Mouse (Mus musculus): ENCODE data around the gene Creld1.

The Creld1 gene

DNA sequence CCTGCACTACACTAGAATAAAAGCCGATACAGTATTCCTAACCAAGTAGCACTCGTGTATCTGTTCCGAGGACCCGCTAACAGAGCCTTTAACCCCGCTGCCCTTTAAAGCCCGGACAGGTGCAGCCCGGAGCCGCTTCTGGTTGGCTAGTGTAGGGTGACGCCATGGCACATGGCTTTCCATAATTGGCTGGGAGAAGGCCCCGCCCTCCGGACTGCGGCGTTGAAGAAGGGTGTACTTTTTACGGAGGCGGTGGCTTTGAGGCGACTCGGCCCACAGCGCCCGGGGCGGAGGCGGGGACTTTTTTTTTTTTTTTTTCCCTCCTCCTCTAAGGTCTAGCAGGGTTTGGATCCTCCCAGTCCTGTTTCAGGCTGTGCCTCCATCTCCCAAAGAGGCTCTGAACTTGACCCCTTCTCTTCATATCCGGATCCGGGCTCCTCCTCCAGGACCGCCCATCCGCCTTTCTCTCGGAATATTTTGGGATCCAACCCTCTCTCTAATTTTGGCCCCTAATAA is at the start of gene Creld1:
Gene Creld1, plus strand, starts transcription at position 198 of the 516 bp plus-strand sequence.
- peak; percentile 70 for DNase-seq (ENCODE audit: low spot score)

DNA sequence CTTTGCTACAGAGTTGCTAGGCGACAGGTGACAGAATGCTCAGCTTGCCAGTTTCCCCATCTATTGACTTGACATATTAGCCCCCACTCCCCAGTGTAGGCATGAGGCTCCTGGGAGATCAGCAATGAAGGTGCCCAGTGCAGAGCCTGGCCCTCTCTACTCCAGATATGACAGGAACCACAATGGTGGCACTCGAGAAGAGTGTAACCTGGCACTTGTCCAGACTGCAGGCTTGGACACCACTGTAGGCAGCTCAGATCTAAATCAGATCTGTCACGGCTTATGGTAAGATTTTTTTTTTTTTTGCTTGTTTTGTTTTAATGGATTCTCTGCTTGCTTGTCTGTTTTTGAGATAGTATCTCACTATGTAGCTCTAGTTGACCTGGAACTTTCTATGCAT is 49.4 kb upstream of the Creld1 start:
- no peak for DNase-seq (ENCODE audit: low spot score)

DNA sequence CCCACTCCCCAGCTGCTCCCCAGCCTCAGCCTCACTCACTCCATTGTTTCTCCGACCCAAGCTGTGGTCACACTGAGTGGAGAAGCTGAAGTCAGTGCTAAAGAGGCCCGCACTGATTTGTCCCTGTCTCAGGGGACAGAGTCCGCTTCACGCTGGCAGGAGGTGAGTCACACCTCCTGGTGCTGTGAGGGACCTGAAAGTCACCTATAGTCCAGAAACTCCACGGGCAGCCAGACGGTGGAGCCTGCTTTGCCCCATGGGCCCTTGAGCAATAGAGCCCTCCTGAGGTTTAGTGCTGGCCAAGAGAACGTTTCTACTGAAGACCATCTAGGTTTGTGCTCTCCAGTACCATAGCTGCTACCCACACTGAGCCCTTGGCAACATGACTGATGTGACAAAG is 48.4 kb upstream of the Creld1 start:
- no peak for DNase-seq (ENCODE audit: low spot score)

DNA sequence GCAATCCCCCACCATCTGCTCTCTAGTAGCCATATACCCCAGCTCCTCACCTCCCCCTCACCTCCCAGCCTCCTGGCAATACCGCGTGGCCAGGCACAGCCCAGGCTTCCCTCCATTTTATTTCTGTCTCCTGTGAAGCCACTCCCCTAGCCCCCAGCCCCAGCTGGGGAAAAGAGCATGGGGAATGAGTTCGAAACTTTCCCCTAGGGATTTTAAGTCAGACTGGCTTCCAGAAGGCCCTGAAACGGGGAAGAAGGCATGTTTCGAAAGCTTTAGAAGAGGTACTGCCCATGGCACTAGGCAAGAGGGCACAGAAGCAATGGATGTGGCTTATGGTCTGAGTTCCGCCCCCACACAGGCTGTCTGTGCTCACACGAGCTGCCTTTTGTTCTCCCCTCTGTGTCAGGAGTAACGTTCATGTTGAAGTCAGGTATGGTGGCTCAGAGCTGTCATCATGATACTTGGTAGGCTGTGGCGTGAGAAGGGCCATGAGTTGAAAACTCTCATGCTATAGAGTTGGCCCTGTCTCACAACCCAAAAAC is 47.4 kb upstream of the Creld1 start, which contains the start of gene Cidec:
Gene Cidec, minus strand, starts transcription at position 97 of the 542 bp plus-strand sequence.
- no peak for DNase-seq (ENCODE audit: low spot score)

DNA sequence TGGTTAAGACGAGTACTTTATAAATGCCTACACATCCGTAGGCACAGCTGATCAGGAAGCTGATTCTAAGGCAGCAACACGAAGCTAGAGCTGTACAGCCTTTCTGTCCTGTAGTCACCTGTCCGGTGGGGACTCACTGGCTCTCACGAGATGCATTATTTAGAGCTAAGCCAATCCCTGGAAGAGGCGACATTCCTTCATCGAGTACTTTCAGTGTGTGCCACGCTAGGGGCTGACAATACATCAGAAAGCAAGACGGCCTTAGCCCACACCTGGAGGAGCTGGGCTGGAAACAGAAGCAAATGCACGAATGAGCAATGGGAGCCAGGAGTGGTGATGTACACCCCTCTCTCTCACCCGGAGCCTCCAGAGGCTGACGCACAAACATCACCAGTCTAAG is 46.0 kb upstream of the Creld1 start:
- no peak for DNase-seq (ENCODE audit: low spot score)

DNA sequence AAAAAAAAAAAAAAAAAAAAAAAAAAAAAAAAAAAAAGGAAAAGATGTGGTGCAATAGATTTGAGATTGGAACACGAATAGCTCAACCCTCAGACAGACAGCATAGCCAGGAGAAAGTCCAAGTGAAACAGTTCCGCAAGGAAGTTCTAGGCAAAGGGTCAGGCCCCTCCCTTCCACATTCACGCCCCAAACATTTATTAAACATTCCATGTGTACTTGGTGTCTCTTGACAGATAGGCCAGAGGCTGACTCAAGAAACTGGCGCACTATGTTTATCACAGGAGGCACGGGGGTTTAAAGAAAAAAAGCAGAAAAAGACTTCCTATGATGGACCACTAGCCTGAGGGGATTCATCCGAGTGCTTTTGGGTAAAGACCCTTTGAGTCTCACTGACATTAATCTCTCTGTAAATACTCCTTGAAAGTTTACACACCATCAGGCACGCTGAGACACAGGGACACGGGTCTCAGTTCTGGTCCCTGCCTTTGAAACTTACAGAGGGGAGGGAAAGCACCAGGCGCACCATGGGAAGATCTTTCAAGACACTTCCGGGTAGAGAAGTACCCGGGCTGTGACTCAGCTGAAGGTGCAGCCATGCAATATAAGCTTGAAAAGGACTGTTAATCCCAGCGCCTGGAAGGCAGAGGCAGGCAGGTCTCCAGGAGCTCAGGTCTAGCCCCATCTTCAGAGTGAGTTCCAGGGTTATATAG is 44.2 kb upstream of the Creld1 start:
- DNase-seq (ENCODE audit: low spot score), result no peak

DNA sequence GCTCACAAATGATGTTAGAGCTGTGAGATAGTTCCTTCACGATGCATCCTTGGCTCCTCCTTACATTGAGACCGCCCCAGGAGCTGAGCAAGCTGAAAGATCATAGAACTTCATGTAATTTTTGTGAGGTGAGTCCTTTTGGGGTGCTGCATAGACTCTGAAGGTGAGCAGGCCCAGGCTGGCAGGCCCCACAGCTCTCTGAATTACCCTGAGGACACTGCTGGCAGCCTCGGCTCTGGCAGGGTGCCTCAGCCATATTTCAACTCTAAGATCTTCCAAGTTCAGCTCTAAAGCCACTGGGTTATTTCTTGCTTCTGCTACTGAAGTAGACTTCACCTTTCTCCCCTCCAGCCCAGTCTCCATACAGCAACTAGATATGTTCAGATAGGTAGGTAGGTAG is 42.4 kb upstream of the Creld1 start:
- no peak for DNase-seq (ENCODE audit: low spot score)

DNA sequence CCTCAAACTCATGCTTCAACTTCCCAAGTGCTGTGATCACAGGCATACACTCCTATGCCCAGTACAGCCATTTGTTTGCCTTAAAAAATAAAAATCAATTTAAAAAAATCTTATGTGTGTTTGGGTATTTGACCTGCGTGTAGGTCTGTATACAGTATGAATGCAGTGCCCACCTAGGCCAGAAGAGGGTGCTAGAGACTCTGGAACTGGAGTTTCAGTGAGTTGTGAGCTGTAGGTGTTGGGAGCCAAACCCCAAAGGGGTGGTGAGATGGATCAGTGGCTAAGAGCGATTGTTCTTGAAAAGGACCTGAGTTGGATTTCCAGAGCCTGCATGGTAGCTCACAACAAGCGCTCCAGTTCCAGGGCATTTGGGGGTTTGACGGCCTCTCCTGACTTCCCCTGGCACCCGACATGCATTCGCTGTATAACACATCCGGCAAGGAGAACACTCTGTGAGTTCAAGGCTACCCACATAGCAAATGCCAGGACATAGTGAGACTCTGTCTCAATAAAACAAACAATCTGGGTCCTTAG is 41.9 kb upstream of the Creld1 start:
- no peak for DNase-seq (ENCODE audit: low spot score)

DNA sequence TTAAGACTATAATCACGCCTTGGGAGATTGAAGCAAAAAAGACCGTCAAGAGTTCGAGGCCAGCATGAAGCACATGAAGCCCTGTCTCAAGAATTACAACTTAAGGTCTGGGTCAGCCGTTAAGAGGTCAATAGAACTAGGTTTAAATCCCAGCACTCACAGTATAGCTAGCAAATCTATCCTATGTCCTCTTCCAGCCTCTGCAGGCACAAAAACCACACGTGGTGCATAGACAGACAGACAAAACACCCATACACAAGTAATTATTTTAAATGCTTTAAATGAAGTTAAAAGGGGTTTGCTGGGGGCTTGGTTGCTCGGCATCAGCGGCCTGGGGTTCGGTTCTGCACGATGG is 41.0 kb upstream of the Creld1 start:
- DNase-seq (ENCODE audit: low spot score), result no peak

DNA sequence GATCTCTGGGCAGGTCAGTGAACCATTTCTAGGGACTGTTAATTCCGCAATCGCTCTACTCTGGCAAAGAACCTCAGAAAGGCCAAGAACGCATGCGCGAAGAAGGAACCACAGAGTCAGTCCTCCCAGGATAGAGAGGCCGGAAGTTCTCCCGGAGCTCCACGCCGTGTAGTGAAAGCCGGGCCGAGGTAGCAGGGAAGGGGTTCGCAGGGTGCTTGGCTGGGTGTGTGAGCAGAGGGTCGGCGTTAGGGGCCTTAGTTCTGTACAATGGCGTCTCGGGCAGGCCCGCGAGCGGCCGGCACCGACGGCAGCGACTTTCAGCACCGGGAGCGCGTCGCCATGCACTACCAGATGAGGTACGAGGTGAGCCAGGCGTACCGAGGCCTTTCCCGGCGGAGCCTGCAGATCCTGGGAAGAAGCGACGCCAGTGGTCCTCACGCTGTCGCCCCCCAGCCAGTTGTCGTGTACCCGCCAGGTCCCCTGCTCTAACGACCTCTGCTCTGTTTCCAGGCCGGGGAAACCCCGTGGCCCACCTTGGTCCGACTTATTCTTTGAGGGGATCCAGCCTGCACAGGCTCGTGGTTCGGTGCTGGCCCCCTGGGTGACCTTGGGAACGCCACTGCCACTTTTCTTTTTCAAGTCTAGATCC is 40.5 kb upstream of the Creld1 start, which contains the start of gene Jagn1:
Gene Jagn1, plus strand, starts transcription at position 128 of the 649 bp plus-strand sequence.
- DNase-seq (ENCODE audit: low spot score), result peak; percentile 97

DNA sequence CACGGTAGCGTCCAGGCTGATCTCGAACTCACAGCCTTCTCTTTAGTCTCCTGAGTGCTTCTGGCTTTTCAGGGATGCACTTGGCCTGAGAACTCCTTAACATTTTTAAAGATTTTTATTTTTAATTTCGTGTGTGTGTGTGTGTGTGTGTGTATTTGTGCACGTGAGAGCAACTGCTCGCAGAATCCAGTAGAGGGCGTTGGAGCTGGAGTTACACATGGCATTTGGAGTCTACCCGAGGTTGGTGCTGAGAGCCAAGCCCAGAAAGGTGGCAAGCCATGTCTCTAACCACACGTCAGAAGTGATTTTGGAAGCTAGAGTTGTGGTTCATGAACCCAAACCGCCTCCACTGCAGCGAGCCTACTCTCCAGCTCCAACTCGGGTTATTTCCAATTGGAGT is 40.0 kb upstream of the Creld1 start:
- DNase-seq (ENCODE audit: low spot score), result no peak

DNA sequence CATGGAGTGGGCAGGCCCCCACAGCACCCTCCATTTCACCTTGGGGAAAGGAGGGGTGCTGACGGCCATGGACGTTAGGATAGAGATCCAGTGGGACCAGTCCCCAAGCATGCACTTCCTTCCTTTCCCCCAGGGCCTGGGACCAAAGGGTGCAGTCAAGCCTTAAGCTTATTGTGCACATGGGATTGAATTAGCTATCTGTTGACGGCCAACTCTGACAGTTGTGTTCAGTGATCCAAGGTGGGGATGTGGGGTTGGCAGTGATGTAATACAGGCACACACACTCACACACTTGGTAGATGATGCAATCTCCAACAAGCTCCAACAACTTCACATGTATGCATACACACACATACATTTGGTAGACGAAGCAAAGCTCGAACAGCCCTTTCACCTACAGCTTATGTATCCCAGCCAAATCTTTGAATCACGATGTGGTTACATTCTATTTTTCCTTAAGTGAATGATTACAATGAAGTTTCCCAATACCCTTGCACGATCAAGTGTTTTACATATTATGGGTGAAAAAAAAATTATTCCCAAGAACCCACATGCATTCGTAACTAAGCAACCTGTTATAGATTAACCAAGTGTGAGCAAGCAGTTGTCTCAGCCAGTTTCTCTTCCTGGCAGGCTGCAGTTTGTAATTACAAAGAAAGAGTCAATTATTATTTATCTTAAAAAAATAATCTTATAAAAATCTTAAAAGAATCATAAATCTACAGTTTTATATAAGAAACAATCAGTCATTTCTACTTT is 38.7 kb upstream of the Creld1 start:
- DNase-seq (ENCODE audit: low spot score), result no peak

DNA sequence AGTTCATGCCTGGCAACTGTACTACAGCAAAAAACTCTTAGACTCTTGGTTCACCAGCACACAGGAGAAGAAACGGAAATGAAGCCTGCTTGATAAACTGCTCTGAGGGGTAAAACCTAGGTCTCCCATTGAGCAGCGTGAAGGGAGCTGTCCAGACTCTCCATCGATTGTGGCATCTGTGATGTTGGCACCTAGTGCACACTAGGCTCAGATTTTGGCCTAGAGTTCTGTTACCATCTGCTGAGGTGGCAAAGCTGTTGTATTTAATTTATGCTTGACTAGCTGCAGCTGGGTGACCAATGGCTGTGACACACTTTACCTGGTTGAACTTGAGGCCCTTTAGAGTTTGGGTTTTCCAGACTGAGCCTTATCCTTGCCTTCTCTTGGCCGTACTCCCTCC is 35.5 kb upstream of the Creld1 start:
- no peak for DNase-seq (ENCODE audit: low spot score)

DNA sequence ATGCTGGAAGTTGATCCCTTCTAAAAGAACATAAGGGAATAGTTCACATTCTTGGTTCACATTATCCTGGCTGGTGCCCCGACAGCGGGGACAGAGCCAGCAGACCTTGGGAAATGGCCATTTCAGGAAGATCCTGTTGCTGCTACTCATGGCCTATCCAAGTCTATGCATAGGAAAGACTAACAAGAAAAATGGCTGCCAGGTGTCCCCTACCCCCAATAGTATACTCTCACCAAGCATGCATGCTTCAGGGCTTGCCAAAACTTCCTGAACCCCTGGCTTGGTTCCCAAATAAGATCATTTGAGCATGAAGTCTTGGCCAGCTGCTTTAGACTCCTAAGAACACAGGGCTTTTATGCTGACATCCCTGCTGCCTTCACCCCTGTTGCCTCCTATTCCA is 31.3 kb upstream of the Creld1 start:
- DNase-seq (ENCODE audit: low spot score), result no peak

DNA sequence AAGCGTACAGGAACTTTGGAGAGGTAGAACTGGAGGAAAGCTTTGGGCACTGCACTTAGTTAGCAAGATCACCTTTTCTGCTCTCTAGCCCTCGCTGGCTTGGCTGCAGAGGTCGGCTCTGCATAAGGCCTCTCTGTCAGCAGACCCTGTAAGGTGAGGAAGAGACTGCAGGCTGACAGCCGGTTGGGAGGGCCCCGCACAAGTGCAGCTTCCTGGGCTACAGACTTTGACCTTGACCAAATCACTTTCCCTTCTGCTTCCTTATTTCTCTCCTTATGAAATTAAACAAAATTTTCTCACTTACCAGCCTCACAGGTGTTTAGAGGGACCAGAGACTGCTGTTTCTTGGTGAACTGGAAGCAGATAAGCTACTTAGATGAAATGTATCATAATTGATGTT is 28.1 kb upstream of the Creld1 start:
- no peak for DNase-seq (ENCODE audit: low spot score)

DNA sequence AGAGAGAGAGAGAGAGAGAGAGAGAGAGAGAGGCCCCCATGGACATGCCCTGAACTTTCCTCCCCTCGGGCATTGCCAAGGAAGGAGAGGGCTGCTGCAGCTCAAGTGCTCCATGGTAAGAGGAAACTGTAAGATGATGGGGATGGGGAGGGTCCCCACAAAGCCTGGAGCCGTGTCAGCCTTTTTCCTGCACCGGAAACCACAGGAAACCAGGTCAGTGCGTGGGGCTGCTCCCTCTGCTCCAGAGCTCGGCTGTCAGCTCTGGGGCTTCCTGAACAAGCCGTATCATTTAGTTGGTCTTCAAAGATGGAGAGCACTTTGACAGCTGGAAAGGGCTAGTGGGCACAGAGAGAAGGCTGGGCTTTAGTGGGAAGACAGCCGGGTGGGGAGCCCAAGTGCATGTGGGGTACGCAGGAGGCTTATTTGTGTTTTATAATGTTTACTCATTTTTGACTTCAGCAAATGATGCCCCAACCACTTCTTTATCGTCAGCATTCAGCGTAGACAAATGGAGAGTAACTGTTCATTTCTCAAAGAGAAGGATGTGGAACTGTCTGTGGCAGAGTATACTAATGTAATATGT is 25.1 kb upstream of the Creld1 start, which contains the start of gene Il17re:
Gene Il17re, plus strand, starts transcription at position 533 of the 583 bp plus-strand sequence.
- no peak for DNase-seq (ENCODE audit: low spot score)

DNA sequence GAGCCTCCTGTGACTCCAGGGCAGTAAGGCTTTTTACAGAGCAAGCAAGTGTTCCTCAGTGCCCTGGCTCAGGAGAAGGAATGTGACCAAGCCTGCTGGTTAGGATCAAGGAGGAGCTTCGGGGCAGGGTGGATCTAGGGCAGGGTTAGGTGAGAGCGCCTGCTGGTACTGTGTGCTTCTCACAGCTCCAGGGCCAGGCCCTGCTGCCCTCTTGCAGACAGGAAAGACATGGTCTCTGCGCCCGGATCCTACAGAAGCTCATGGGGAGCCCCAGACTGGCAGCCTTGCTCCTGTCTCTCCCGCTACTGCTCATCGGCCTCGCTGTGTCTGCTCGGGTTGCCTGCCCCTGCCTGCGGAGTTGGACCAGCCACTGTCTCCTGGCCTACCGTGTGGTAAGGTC is 24.5 kb upstream of the Creld1 start:
- no peak for DNase-seq (ENCODE audit: low spot score)

DNA sequence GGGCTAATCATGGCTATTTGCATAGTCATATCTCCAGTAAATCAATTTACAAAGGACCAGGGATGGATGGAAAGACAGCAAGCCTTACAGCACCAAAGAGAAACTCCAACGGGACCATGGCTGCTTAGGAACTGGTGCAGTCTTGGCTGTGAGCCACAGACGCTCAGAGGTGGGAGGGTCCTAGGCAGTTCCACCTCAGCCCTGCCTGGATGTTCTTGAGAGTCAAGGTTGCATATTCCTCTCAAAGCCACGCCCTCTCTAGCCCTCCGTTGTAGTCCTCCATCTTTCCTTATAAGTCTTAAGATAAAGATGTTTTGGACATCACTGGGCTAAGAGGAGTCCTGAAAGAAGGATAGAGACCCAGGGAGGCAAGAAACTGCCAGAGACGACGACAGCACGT is 19.1 kb upstream of the Creld1 start:
- no peak for DNase-seq (ENCODE audit: low spot score)

DNA sequence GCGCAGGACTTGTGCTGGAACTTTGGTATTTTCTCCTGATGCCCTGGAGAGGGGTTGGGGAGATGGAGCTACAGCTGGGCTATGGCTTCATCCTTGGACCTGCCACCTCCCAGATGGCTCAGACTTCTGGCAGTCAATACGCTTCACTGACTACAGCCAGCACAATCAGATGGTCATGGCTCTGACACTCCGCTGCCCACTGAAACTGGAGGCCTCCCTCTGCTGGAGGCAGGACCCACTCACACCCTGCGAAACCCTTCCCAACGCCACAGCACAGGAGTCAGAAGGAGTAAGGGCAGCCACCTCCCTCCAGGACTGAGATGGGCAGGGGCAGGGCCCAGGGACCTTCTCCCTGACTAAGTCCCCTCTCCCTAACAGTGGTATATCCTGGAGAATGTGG is 17.5 kb upstream of the Creld1 start:
- DNase-seq (ENCODE audit: low spot score), result no peak

DNA sequence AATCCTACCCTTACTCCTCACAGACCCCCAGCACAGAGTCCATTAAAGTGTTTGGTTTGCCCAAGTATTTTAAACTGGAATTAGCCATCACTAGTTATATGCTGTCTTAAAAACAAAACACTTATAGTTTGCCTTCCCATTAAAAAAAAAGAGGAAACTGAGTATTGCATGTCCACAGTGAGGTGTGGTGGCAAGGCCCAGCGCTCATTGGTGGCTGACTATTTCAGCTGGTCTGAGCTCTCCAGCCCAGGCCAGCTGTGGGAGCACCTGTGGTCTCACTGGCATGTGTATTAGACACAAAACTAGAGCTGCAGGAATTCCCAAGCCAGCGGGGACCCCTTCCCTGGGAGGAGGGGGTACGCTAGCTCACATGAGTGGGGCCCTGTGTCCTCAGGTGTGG is 14.6 kb upstream of the Creld1 start:
- DNase-seq (ENCODE audit: low spot score), result no peak

DNA sequence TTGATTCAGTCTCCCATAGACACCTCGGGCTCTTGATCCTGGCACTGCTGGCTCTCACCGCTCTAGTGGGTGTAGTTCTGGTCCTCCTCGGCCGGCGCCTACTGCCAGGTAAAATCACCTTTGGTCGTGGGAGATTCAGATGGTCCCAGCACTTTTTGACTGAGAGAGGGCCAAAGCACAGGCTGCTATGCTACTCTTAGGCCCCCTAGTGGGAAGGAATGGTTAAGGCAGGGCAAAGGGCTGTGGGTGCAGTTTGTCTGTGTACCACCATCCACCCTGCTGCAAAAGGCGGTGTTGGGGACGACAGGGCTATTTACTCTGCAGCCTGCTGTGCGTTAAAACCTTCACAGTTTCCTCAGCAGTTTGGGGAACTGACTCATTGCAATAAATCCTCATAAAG is 14.1 kb upstream of the Creld1 start:
- DNase-seq (ENCODE audit: low spot score), result peak; percentile 41

DNA sequence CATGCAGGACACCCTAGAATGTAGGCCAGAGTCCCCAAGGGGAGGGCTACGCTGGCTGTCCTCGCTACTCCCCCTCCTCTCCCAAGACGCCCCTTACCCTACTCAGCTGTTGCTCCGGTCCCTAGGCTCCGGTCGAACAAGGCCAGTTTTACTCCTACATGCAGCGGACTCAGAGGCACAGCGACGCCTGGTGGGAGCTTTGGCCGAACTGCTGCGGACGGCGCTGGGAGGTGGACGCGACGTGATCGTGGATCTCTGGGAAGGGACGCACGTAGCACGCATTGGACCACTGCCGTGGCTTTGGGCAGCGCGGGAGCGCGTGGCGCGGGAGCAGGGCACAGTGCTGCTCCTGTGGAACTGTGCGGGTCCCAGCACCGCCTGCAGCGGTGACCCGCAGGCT is 13.7 kb upstream of the Creld1 start:
- peak; percentile 41 for DNase-seq (ENCODE audit: low spot score)
